Mouse (Mus musculus) cerebellum, adult 11 months (tissue): Measurements from ENCODE around the gene Ganab.
"Not testable (repeated sequence)": the region's sequence is repeated elsewhere in the genome, so short reads cannot be mapped to it uniquely, and the experiment has no call there.

Source experiments
- DNase-seq: peaks from one replicate; pipeline ENCODE4 v3.0.0; 2022

Gene Ganab

DNA sequence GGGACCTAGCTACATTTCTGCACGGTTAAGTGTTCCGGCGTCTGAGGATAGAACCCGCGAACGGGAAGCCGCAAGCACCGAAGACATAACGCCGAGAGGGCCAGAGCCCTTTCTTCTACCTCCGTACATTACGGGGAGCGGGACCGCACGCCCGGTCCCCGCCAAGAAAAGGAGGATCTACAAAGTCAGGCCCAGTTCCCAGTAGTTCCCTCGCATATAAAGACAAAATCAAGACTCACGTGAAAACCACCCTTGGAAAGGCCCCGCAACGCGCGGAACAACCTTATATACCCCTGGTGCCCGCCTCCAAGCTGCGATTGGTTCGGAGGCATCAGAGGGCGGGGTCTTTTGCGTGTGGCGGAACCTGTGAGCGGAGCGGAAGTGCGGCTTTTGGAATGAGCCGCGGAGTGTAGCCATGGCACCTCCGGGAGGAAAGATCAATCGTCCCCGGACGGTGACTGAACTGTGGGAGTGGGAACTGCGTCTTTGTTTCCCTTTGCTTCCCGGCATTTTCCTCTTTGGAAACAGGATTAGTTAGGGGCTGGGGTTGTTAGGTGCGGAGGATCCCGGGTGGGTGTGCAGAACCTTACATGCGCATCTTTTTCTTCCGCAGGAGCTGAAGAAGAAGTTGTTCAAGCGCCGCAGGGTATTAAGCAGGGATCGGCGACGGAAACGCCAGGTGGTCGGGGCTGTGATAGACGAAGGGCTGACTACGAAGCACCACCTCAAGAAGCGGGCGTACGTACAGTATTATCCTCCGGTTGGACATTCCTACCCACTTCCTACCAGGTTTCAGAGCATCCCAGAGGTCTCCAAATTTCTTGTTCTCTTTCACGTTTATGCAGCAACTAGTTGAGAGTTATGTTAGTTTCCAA, 9.1 kb upstream of the Ganab start, which contains the start of the genes 1810009A15Rik and Gm49416:
1810009A15Rik (plus strand) TSS at position 343 of the 875 bp plus-strand sequence.
Gm49416 (plus strand) TSS at position 416 of the 875 bp plus-strand sequence.
- DNase-seq, result peak; percentile 91

DNA sequence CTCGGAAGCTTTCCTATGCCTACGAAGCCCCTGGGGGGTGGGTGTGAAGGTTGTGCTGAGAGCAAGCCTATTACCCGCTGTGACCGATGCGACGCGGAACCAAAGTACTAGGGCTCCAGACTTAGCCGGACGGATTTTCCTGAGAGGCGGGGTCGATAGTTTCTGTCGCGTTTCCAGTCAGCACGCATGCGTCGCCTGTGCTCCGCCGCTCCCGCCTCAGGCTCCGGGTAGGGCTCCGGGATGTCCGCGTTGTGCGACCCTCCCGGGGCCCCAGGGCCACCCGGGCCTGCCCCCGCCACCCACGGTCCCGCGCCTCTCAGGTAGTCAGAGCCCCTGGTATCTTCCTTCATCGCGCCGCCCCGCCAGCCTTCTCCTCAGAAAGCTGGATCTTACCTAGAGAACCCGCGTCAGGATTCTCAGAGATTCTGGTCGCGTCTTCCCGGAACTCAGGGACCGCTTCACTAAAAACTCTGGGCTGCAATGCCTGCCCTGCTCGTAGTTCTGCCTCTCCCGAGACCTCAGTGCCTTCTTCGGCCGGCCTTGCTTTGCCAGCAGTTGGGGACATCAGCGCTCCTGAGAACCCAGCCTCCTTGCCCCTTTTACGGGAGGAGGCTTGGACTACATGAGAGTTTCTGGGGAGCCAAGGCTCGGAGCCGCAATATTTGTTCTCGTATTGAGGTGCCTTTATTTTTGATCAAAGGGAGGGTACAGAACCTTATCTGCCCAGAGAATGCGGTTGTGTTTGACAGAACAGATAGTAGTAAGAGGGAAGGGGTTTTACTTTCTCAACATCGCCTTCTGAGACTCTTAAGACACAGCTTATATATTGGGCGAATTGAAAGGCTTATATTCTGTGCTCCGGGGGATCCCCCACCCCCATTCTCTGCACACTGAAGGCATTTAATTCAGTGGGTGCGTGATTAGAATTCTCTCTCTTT, 4.8 kb upstream of the Ganab start, which contains the start of gene Ints5:
Ints5 (plus strand) TSS at position 177 of the 938 bp plus-strand sequence.
- peak; percentile 82 for DNase-seq

GRCm38 (mm10) chr19:8895397-8895960, 2.4 kb upstream of the Ganab start:
- no peak for DNase-seq

DNA sequence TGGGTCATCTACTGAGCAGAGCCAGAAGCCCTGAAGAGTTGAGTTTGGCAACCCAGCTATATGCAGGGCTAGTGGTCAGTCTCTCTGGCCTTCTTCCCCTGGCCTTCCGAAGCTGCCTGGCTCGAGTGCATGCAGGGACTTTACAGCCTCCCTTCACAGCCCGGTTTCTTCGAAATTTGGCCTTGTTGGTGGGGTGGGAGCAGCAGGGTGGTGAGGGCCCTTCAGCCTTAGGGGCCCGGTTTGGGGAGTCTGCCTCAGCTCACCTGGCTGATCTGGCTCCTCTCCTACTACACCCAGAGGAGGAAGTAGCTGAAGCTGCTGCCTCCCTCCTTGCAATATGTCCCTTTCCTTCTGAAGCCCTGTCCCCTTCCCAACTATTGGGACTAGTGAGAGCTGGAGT, 1.6 kb upstream of the Ganab start:
- not testable (repeated sequence) for DNase-seq

GRCm38 (mm10) chr19:8897211-8897864, 533 bp upstream of the Ganab start:
- DNase-seq, result peak; percentile 46

- no peak for DNase-seq
Observed at GRCm38 (mm10) chr19:8898576-8898975, 705 bp downstream of the Ganab start.

DNA sequence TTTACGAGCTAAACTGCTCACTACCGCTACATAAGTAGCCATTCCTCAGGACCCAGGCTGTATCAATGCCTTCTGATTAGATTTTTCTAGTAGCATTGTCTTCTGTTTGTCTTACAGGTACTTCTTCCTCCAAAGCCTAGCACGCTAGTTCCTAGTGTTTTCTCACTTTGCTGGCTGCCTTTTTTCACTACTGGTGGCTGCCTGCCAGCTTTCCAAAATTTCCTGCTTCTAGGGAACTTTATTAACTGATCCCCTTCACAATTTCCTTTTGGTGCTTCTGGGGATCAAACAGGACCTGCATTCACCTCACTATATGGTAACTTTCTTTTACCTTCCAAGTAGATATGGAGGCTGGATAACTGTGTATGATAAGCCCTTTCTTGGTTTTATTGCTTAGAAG, 1.2 kb downstream of the Ganab start:
- no peak for DNase-seq

DNA sequence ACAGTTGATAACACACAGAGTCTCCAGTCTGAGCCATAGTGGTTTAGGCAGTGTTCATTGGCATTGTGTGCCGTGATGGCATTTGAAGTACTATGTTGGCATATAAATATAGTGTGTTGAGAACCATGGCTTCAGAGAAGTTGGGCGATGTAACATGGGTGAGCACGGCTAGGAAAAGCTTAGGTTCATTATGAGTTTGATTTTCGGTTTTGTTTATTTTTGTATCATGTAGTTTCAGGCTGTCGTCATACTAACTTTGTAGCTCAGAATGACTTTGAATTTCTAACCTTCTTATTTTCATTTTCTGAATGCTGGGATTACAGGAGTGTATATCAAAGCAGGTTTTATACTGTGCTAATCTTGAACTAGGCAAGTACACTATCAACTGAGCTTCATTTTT, 5.5 kb downstream of the Ganab start:
- no peak for DNase-seq

- DNase-seq, result no peak
Observed at GRCm38 (mm10) chr19:8908531-8908930, 10.7 kb downstream of the Ganab start.

DNA sequence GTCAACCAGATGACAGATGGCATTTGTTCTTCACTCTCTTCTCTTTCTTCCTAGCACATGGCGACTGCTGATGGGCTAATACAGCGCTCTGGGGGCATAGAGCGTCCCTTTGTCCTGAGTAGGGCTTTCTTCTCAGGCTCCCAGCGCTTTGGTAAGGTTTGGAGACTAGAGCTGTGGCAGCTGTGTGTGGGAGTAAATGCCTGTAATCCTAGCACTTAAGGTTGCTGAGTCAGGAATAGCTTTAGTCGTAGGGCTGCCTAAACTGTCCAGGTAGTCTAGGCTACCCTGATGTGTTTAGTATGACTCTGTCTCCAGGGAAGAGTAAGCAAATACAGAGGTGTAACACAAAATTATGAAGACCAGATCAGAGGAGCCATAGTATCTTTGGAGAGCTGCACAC, 13.9 kb downstream of the Ganab start:
- no peak for DNase-seq

DNA sequence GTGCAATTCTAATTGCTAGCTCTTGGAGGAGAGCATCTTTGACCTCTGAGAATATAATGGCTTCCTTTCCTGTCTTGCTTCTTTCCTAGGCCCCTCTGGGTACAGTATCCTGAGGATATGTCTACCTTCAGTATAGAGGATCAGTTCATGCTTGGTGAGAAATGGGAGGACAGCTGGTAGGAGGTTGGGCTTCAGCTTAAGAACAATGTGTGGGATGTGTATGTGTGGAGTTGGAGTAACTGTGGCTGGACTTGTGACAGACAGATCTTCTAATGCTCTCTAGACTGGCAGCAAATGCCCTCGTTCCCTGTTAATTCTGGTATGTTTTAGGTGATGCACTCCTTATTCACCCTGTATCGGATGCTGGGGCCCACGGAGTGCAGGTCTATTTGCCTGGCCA, 16.3 kb downstream of the Ganab start:
- no peak for DNase-seq

DNA sequence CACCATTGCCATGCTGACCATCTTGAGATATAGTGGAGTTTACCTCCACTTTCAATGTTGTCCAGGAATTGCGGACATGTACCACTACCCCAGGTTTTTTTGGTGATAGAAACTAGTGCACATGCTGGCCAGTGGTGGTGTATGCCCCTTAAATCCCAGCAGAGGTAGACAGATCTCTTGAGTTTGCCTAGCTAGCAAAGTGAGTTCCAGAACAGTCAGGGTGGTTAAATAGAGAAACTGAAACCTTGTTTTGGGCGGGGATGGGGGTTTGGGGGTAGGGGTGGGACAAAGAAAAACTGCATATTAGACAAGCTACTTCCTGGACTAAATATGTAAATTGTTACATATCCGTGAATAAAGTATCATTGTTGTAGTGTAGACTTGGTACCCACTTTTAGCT, 21.1 kb downstream of the Ganab start:
- no peak for DNase-seq

DNA sequence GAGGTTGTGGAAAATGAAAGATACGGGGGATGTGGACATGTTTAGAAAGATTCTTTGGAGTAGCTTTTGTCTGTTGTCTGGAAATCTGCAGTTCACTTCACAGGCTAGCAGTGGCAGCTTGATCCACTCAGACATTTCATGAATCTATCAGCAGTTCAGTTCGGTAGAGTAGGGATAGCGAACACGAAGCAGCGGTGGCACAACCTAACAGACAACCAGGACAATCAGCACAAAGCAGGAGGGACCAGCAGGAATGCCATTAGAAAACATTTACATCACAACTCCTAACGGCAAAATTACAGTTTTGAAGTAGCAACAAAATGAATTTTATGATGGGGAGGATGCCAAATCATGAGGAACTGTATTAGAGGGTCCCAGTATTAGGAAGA, 21.8 kb downstream of the Ganab start:
- DNase-seq, result no peak

- DNase-seq, result peak; percentile 94
Observed at GRCm38 (mm10) chr19:8920073-8920736, 22.3 kb downstream of the Ganab start, which contains the start of gene B3gat3. B3gat3 (plus strand) TSS chr19:8920374.

- no peak for DNase-seq
Observed at GRCm38 (mm10) chr19:8920836-8921291, 23.0 kb downstream of the Ganab start.

- no peak for DNase-seq
Observed at GRCm38 (mm10) chr19:8921741-8922140, 23.9 kb downstream of the Ganab start.

- DNase-seq, result no peak
Observed at GRCm38 (mm10) chr19:8926766-8927165, 28.9 kb downstream of the Ganab start.

DNA sequence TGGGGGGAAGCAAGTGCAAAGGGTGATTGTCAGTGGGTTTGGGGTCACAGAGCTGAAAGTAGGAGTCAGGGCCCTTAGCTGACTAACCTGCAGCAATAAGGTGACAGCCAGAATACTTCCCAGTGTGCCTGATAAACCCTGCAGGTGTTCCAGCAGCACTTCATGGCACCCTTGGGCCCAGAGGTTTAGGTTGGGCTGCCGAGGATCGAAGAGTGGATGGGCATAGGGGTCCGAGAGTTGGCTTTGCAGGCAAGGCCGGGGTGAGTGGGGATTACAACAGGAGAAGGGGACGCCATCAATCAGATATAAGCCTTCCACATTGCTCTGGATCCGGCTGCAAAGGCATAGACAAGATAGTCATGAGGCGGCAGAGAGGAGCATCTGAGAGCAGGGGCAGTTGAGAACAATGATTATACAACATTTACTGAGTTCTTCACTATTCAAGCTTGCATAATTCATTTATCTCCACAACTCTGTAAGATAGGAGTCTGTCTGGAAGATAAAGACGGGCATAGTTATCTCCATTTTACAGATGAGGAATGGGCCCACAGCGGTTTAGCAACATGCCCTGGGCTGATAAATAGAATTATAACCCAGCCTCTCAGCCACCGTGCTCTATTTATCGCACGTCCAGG, 30.1 kb downstream of the Ganab start:
- DNase-seq, result no peak

DNA sequence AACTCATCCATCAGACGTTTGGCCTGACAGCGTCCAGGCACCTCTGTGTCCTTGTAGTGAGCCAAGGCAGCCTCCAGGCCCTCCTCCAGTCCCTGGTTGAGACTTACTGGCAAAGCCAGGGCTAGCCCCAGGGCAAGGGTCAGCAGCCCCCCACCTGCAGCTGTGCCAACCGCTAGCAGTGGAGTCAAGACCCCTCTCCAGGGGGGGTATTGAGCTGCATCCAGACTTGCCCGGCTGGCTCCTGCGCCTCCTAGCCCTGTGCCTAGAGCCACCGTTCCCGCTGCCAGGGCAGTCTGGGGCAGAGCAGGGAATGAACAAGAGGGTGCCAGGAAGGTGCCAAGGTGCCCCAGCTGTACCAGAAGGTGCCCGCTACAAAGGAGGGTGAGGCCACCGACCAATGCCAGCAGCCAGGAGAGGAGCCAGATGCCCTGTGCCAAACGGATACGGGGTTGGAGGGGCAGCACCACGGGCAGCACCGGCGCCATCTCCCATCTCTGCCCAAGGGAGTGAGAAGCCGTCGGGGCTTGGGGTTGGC, 30.9 kb downstream of the Ganab start:
- peak; percentile 66 for DNase-seq

DNA sequence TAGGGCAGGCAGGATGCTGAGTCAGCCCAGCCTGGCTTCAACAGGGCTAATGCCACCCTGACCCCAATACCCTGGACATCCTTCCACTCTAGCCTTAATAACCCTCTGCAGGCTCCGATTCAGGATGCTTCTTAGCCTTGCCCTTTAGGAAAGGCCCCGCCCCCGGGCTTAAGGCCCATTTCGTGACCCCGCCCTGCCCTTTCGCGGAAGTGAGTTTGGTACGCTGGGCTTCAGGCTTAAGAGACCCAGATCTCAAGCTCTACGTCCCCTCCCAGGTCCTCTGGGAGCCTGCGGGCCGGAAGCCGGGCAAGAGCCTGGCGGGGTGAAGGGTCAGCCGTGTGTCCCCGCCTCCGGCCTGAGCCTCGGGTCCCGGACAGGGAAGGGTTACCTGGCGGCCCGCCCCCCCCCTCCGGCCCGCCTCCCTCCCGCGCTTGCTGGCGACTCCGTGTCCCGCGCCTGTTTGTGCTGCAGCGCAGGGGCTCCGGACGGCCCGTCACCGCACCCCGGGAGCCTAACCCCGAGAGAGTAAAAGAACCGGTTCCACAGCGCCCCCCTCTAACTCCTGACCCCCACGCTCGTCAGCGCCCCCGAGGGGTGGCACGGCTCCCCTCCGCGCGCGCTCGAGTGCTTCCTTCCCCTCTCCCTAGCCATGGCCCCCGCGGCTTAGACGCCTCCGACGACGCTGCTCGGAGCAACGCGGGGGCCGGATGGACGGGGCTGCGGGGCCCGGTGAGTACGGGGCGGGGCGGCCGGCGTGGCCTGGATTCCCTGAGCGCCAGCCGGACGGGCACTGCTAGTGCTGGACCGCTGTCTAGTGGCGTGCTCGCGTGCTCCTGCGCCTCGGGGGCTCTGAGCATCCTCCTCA, 31.6 kb downstream of the Ganab start, which contains the start of the genes Rom1 and Eml3:
Rom1 (minus strand) TSS at position 133 of the 865 bp plus-strand sequence.
Eml3 (plus strand) TSS at position 329 of the 865 bp plus-strand sequence.
- peak; percentile 80 for DNase-seq
